Mouse (Mus musculus) kidney, postnatal 0 days (tissue): ENCODE measurements around the gene Eif4g3. TPM values are rescaled to one million over a fixed set of nuclear protein-coding genes. Genes with fewer than 3 reads are reported as not detected.

Experiments used
- ATAC-seq: fragments of 200-750 bp; cut with Nextera tagmentation; replicated peaks from 2 replicates; pipeline ENCODE4 v1.8.0; 2017; ENCODE audit warnings: low read depth, moderate number of reproducible peaks, moderate TSS enrichment, moderate library complexity; ENCODE audit not compliant: low FRiP score
- DNase-seq: peaks from one replicate; pipeline ENCODE4 v3.0.0-alpha.2; 2016; ENCODE audit warnings: low spot score
- H3K27ac ChIP-seq: fragments of 300-500 bp; sonication (generic); 2 replicates; pipeline ENCODE4 v1.5.1; 2014; ENCODE audit warnings: mild to moderate bottlenecking
- H3K27me3 ChIP-seq: fragments of 300-500 bp; sonication (generic); 2 replicates; pipeline ENCODE4 v1.6.1; 2014; ENCODE audit warnings: low read length, mixed read lengths; ENCODE audit not compliant: insufficient read depth
- H3K36me3 ChIP-seq: fragments of 300-500 bp; sonication (generic); 2 replicates; pipeline ENCODE4 v1.6.1; 2014; ENCODE audit warnings: low read length, mixed read lengths; ENCODE audit not compliant: insufficient read depth
- H3K4me1 ChIP-seq: fragments of 300-500 bp; sonication (generic); replicated peaks from 2 replicates; pipeline ENCODE4 v1.6.1; 2014; ENCODE audit warnings: antibody characterized with exemption, low read length, mixed read lengths; ENCODE audit not compliant: insufficient read depth
- H3K4me2 ChIP-seq: fragments of 300-500 bp; sonication (generic); 2 replicates; pipeline ENCODE4 v1.6.1; 2014; ENCODE audit warnings: mild to moderate bottlenecking, low read length, moderate library complexity, mixed read lengths
- H3K4me3 ChIP-seq: fragments of 300-500 bp; sonication (generic); replicated peaks from 2 replicates; pipeline ENCODE4 v1.5.1; 2014; ENCODE audit warnings: low read depth, low read length
- H3K9ac ChIP-seq: fragments of 300-500 bp; sonication (generic); 2 replicates; pipeline ENCODE4 v1.6.1; 2014; ENCODE audit warnings: low read depth, low read length
- H3K9me3 ChIP-seq: fragments of 300-500 bp; sonication (generic); replicated peaks from 2 replicates; pipeline ENCODE4 v1.6.1; 2016; ENCODE audit warnings: low read length, inconsistent platforms, mixed read lengths
- CTCF ChIP-seq: IDR thresholded peaks from 2 replicates; pipeline ENCODE4 v1.5.1; 2016; ENCODE audit warnings: antibody characterized with exemption, low read depth, mild to moderate bottlenecking, moderate library complexity
- WGBS: fragments of 180-500 bp; shearing (Covaris S2); extraction: QIAGEN DNeasy Blood & Tissue Kit; methylation state at CpG from one replicate; pipeline ENCODE4 v1.1.7; 2014; 5-methylcytosine and 5-hydroxymethylcytosine counted together
- polyA plus RNA-seq: library from polyadenylated mRNA; unstranded; fragments of >200 nt; fragmentation: Nextera tagmentation; extraction: Ambion mirVana; gene quantifications from 2 replicates; pipeline ENCODE4 v1.2.1, GENCODE M21; 2015

The Eif4g3 gene
- polyA plus RNA-seq, result 26.6 and 28.6 TPM in 2 replicates

DNA sequence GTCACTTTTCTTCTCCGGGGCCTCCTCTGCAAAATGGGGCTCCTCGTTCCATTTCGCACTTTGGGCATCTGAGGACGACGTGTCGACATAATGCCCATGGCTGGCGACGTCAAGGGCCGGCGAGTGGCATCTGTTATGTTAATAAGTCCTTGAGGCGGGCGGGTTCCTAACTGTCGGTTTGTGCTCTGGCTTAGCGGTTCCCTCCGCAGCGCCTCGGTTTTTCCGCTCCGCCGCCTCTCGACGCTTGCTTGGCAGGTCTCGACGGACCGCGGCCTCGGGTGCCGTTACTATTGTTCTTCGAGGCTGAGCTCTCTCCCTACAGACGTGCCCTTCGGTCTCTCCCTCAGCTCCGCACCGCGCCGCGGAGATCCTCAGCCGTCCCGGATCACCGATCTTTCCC is at the start of gene Eif4g3:
Gene Eif4g3, plus strand, starts transcription at position 133 of the 400 bp plus-strand sequence.
- DNase-seq, result no peak
- 2% methylated on average over 39 of the region's 39 CpGs for WGBS
- no peaks in the 10 kb centered on the region for H3K27me3 ChIP-seq
- 0 out of 2 replicates have a peak, but pooled peaks cover 1% of the 10 kb centered on the region for H3K36me3 ChIP-seq
- peak within 1 kb of the TSS; percentile 91 for H3K27ac ChIP-seq
- TF ChIP-seq CTCF, result no peak
- ATAC-seq, result no peak
- H3K9me3 ChIP-seq, result no peaks in the 10 kb centered on the region
- peak within 1 kb of the TSS; percentile 93 for H3K4me3 ChIP-seq
- H3K9ac ChIP-seq, result peak within 1 kb of the TSS; percentile 99
- peaks cover 26% of the 10 kb centered on the region for H3K4me1 ChIP-seq
- H3K4me2 ChIP-seq, result peak within 1 kb of the TSS; percentile 82

DNA sequence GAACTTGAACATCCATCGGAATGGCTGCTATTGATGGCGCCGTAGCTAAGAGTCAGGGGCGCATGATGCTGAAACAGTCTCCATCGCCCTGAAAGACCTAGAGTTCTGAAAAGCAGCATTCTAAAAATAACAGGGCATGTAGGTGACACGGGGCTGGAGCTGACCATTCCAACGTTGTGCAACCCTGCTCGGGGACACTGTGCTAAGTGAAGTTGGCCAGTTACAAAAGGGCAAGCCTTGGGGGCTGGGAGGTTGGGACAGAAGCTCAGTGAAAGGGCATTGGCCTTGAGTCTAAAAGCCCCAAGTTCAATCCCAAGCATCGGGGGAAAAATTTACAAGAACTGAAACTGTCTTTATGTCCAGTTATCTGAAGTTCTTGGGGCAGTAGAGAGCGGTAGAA is 49.3 kb upstream of the Eif4g3 start:
- no peak for DNase-seq
- 90% methylated on average over 10 of the region's 10 CpGs for WGBS
- Histone ChIP-seq H3K4me2 (no peak overlapping the region), H3K9me3 (no peaks in the 10 kb centered on the region), H3K36me3 (peaks cover 32% of the 10 kb centered on the region), H3K27ac (no peak overlapping the region), H3K4me1 (no peaks in the 10 kb centered on the region), H3K9ac (no peak overlapping the region), H3K27me3 (no peaks in the 10 kb centered on the region), H3K4me3 (no peak overlapping the region)
- no peak for TF ChIP-seq CTCF
- no peak for ATAC-seq

DNA sequence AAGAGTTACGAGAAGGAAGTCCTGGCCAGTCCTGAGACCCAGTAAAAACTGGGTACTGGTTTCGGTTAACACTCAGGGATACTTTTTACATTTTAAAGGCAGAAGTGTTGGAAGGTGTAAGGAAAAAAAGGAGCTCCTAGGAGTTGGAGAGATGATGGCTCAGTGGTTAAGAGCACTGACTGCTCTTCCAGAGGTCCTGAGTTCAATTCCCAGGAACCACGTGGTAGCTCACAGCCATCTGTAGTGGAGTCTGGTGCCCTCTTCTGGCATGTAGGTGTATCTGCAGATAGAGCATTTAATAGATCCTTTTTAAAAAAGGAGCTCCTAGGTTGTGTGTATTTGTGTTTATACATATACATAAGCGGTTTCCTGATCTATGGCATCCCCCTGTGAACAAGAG is 47.4 kb upstream of the Eif4g3 start:
- Histone ChIP-seq H3K36me3 (peaks cover 42% of the 10 kb centered on the region), H3K4me2 (no peak overlapping the region), H3K4me1 (no peaks in the 10 kb centered on the region), H3K9ac (no peak overlapping the region), H3K4me3 (no peak overlapping the region), H3K27me3 (no peaks in the 10 kb centered on the region), H3K27ac (no peak overlapping the region), H3K9me3 (no peaks in the 10 kb centered on the region)
- no peak for ATAC-seq
- DNase-seq, result no peak
- WGBS, result 73% methylated on average over 4 of the region's 4 CpGs
- peak; percentile 68 for TF ChIP-seq CTCF

DNA sequence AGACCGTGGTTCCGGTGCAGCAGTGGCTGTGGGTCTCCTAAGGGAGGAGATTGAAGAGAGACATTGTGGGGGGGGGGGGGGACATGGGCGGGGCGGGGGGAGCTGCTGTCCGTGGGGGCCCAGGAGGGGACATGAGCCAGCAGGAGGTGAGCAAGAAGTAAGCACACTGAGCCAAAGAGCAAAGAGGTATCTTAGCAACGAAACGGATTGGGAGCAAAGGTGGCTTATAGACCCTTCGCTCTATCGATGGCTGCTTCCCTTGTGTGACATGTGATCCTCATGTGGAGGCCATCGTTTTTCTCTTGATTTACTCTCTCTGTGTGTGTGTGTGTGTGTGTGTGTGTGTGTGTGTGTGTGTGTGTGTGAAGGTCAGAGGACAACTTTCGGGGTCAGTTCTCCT is 46.4 kb upstream of the Eif4g3 start:
- Histone ChIP-seq H3K9ac (no peak overlapping the region), H3K4me3 (no peak overlapping the region), H3K36me3 (peaks cover 43% of the 10 kb centered on the region), H3K27ac (no peak overlapping the region), H3K4me2 (no peak overlapping the region), H3K9me3 (no peaks in the 10 kb centered on the region), H3K4me1 (no peaks in the 10 kb centered on the region), H3K27me3 (no peaks in the 10 kb centered on the region)
- ATAC-seq (no peak), DNase-seq (no peak)
- no peak for TF ChIP-seq CTCF
- WGBS, result 70% methylated on average over 11 of the region's 11 CpGs

DNA sequence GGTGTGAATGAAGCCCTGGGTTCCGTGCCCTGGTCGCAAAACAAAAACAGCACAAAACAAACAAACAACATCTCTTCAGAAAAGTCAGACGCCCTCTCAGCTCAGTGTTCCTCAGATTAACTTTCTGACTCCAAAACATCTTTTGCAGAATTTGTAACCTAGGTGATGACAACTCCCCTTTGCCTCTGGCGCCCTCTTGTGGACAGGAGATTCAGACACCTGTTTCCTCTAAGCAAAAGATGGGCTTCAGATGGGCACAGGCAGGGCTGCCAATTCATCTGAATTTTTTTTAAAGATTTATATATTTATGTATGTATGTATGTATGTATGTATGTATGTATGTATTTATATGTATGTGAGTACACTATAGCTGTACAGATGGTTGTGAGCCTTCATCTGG is 40.0 kb upstream of the Eif4g3 start:
- WGBS, result 36% methylated on average over 4 of the region's 4 CpGs
- no peaks in the 10 kb centered on the region for H3K27me3 ChIP-seq
- ATAC-seq, result no peak
- peaks cover 44% of the 10 kb centered on the region for H3K36me3 ChIP-seq
- no peak overlapping the region for H3K4me2 ChIP-seq
- TF ChIP-seq CTCF, result peak; percentile 96
- no peak overlapping the region for H3K27ac ChIP-seq
- H3K4me3 ChIP-seq, result no peak overlapping the region
- H3K9me3 ChIP-seq, result no peaks in the 10 kb centered on the region
- no peaks in the 10 kb centered on the region for H3K4me1 ChIP-seq
- H3K9ac ChIP-seq, result no peak overlapping the region
- DNase-seq, result peak; percentile 87

DNA sequence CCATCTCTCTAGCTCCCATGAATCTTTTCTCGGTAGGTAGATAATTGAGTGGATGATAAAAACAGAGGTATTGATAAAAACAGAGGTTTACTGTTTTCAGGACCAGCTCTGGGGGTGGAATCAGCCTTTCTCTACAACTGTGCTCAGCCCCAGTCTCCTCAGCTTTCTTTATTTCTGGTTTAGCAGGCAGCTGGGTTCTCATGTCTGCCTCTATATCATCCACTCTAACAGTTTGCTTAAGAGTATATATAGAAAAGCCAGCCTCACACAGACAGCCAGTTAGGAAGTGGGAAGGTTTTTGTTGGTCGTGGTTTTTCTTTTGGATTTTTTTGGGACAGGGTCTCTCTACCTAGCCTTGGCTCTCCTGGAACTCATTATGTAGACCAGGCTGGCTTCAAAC is 38.6 kb upstream of the Eif4g3 start:
- no peak overlapping the region for H3K27ac ChIP-seq
- no peak overlapping the region for H3K9ac ChIP-seq
- no peaks in the 10 kb centered on the region for H3K4me1 ChIP-seq
- H3K4me3 ChIP-seq, result no peak overlapping the region
- DNase-seq (no peak), ATAC-seq (no peak)
- H3K9me3 ChIP-seq, result no peaks in the 10 kb centered on the region
- H3K27me3 ChIP-seq, result no peaks in the 10 kb centered on the region
- no peak overlapping the region for H3K4me2 ChIP-seq
- no peak for TF ChIP-seq CTCF
- WGBS, result 85% methylated on average over 2 of the region's 2 CpGs
- peaks cover 44% of the 10 kb centered on the region for H3K36me3 ChIP-seq

DNA sequence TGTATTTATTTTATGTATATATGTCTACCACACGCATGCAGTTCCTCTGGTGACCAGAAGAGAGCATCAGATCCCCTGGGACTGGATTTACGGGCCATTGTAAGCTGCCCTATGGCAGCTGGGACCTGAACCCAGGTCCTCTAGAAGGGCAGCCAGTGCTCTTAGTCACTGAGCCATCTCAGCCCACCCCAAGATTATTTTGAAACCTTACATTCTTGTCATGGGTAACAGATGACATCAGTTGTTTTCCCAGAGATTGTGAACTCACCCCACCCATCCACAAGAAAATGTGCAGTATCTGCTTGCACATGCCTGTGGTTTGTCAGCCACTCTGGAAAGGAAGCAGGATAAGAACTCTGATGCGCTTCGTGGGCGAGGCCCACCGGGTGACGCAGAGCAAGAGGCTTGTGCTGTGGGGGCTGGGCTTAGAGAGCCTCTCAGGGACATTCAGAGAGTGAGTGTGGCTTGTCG is 37.9 kb upstream of the Eif4g3 start:
- H3K9ac ChIP-seq, result no peak overlapping the region
- no peaks in the 10 kb centered on the region for H3K27me3 ChIP-seq
- H3K36me3 ChIP-seq, result peaks cover 51% of the 10 kb centered on the region
- no peaks in the 10 kb centered on the region for H3K9me3 ChIP-seq
- H3K4me3 ChIP-seq, result no peak overlapping the region
- DNase-seq, result peak; percentile 81
- H3K27ac ChIP-seq, result no peak overlapping the region
- no peak; the same call in 1 of the 2 replicates for ATAC-seq
- no peak overlapping the region for H3K4me2 ChIP-seq
- 81% methylated on average over 8 of the region's 8 CpGs for WGBS
- H3K4me1 ChIP-seq, result no peaks in the 10 kb centered on the region
- TF ChIP-seq CTCF, result peak; percentile 49
